Mouse (Mus musculus): ENCODE results near the gene Gls.
A peak's percentile ranks its signal among the peaks of the same experiment; 100 is the strongest.

The Gls gene

GRCm38 (mm10) chr1:52158040-52158439 is 75.0 kb downstream of the Gls start:
- DNase-seq (ENCODE audit: low read depth): no peak

GRCm38 (mm10) chr1:52156351-52156750 is 76.7 kb downstream of the Gls start:
- DNase-seq (ENCODE audit: low read depth): no peak

- no peak for DNase-seq (ENCODE audit: low read depth)
These were observed 78.1 kb downstream of the Gls start for GRCm38 (mm10) chr1:52154890-52155289.

GRCm38 (mm10) chr1:52152936-52153335 is 80.1 kb downstream of the Gls start:
- no peak for DNase-seq (ENCODE audit: low read depth)

- DNase-seq (ENCODE audit: low read depth): no peak
These were observed 80.7 kb downstream of the Gls start for GRCm38 (mm10) chr1:52152369-52152768.

- DNase-seq (ENCODE audit: low read depth): no peak
These were observed 81.9 kb downstream of the Gls start for GRCm38 (mm10) chr1:52151166-52151565.

GRCm38 (mm10) chr1:52150676-52151075 is 82.4 kb downstream of the Gls start:
- DNase-seq (ENCODE audit: low read depth): no peak

GRCm38 (mm10) chr1:52149934-52150346 is 83.1 kb downstream of the Gls start:
- no peak for DNase-seq (ENCODE audit: low read depth)

- no peak for DNase-seq (ENCODE audit: low read depth)
These were observed 84.3 kb downstream of the Gls start for GRCm38 (mm10) chr1:52148696-52149095.

- DNase-seq (ENCODE audit: low read depth): no peak
These were observed 84.9 kb downstream of the Gls start for GRCm38 (mm10) chr1:52148178-52148577.

- DNase-seq (ENCODE audit: low read depth): no peak
These were observed 85.6 kb downstream of the Gls start for GRCm38 (mm10) chr1:52147431-52147830.

- DNase-seq (ENCODE audit: low read depth): peak; percentile 47
These were observed 86.6 kb downstream of the Gls start for GRCm38 (mm10) chr1:52146214-52146970.

GRCm38 (mm10) chr1:52144907-52145306 is 88.1 kb downstream of the Gls start:
- no peak for DNase-seq (ENCODE audit: low read depth)

GRCm38 (mm10) chr1:52143596-52144156 is 89.4 kb downstream of the Gls start:
- DNase-seq (ENCODE audit: low read depth): no peak

GRCm38 (mm10) chr1:52143191-52143590 is 89.8 kb downstream of the Gls start:
- no peak for DNase-seq (ENCODE audit: low read depth)

GRCm38 (mm10) chr1:52142117-52142516 is 90.9 kb downstream of the Gls start:
- DNase-seq (ENCODE audit: low read depth): no peak

GRCm38 (mm10) chr1:52141482-52141881 is 91.5 kb downstream of the Gls start:
- no peak for DNase-seq (ENCODE audit: low read depth)

- DNase-seq (ENCODE audit: low read depth): no peak
These were observed 92.5 kb downstream of the Gls start for GRCm38 (mm10) chr1:52140534-52140933.

GRCm38 (mm10) chr1:52137292-52137691 is 95.7 kb downstream of the Gls start:
- DNase-seq (ENCODE audit: low read depth): no peak

GRCm38 (mm10) chr1:52133254-52133653 is 99.8 kb downstream of the Gls start:
- no peak for DNase-seq (ENCODE audit: low read depth)

- no peak for DNase-seq (ENCODE audit: low read depth)
These were observed 101.2 kb downstream of the Gls start for GRCm38 (mm10) chr1:52131787-52132377.

- no peak for DNase-seq (ENCODE audit: low read depth)
These were observed 103.2 kb downstream of the Gls start for GRCm38 (mm10) chr1:52129794-52130193.

GRCm38 (mm10) chr1:52127350-52127749 is 105.7 kb downstream of the Gls start:
- no peak for DNase-seq (ENCODE audit: low read depth)
